Mouse (Mus musculus) ES-Bruce4 (cell line): ENCODE measurements around the gene Ccr7. TPM values are rescaled to one million over a fixed set of nuclear protein-coding genes. Genes with fewer than 3 reads are reported as not detected.

Source experiments
- H3K27ac ChIP-seq: 2 replicates; pipeline ENCODE4 v1.5.1; 2012; ENCODE audit warnings: low read length, inconsistent platforms; ENCODE audit not compliant: insufficient read depth
- H3K27me3 ChIP-seq: 2 replicates; pipeline ENCODE4 v1.6.1; 2012; ENCODE audit warnings: mild to moderate bottlenecking, low read length, inconsistent platforms; ENCODE audit not compliant: control insufficient read depth, poor library complexity, insufficient read depth, severe bottlenecking
- H3K36me3 ChIP-seq: 2 replicates; pipeline ENCODE4 v1.6.1; 2012; ENCODE audit warnings: inconsistent platforms, mild to moderate bottlenecking, low read length, moderate library complexity; ENCODE audit not compliant: control insufficient read depth, poor library complexity, insufficient read depth, severe bottlenecking
- H3K4me1 ChIP-seq: one replicate; pipeline ENCODE4 v1.8.1; 2011; ENCODE audit warnings: low read length; ENCODE audit not compliant: control insufficient read depth, insufficient read depth
- H3K4me3 ChIP-seq: 2 replicates; pipeline ENCODE4 v1.5.1; 2011; ENCODE audit warnings: low read depth, mild to moderate bottlenecking, low read length
- H3K9ac ChIP-seq: 2 replicates; pipeline ENCODE4 v1.6.1; 2012; ENCODE audit warnings: low read depth, mild to moderate bottlenecking, inconsistent platforms; ENCODE audit not compliant: poor library complexity, severe bottlenecking
- H3K9me3 ChIP-seq: replicated peaks from 2 replicates; pipeline ENCODE4 v1.6.1; 2012; ENCODE audit warnings: mild to moderate bottlenecking, low read length, inconsistent platforms; ENCODE audit not compliant: control insufficient read depth, poor library complexity, insufficient read depth, severe bottlenecking
- CTCF ChIP-seq: IDR thresholded peaks from one replicate; pipeline ENCODE4 v1.8.1; 2011; ENCODE audit warnings: low read depth, low read length
- EP300 ChIP-seq: IDR thresholded peaks from 2 replicates; pipeline ENCODE4 v1.6.1; 2011; ENCODE audit warnings: low read depth, low read length; ENCODE audit not compliant: insufficient read depth
- POLR2A ChIP-seq: IDR thresholded peaks from one replicate; pipeline ENCODE4 v1.8.1; 2011; ENCODE audit warnings: low read length; ENCODE audit not compliant: insufficient read depth
- polyA plus RNA-seq: library from polyadenylated mRNA; stranded (reverse); fragments of >200 nt; gene quantifications from 2 replicates; pipeline ENCODE4 v1.2.4, GENCODE M21; 2011; ENCODE audit warnings: low read depth; ENCODE audit not compliant: missing spikeins, insufficient read depth, insufficient read length

Ccr7 gene
- polyA plus RNA-seq, 1 experiment = not detected

DNA sequence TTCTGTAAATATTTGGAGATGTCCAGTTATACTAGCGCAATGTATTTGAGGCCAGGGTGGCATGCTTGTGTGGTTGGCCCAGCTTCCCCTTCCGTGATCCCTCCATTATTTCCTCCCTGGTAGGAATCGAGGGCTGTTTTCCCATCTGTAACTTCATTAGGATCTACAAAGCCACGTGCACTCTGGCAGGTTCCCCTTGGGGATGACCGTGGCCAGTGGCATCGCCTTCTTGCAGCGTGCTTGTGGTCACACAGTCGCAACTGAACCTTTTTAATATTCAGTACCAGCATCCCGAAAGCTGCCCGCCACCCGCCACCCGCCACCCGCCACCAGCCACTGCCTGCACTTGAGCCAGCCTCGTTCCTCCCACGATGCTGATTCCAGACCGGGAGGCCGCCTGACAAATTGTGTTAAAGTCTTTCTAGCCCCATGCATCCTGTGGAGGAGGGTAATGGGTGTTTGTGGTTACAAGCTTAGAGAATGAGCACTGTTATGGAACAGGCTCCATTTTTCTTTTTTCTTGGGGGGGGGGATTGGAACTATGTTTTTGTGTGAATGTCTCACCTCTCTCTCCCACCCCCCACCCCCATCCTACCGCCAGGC is 12.3 kb downstream of the Ccr7 start:
- Histone ChIP-seq H3K27me3 (no peaks in the 10 kb centered on the region), H3K4me1 (peaks cover 19% of the 10 kb centered on the region), H3K27ac (no peak overlapping the region), H3K9ac (no peak overlapping the region), H3K36me3 (no peaks in the 10 kb centered on the region), H3K4me3 (no peak overlapping the region), H3K9me3 (no peaks in the 10 kb centered on the region)
- no peak for TF ChIP-seq POLR2A
- TF ChIP-seq CTCF = no peak
- TF ChIP-seq EP300 = no peak

DNA sequence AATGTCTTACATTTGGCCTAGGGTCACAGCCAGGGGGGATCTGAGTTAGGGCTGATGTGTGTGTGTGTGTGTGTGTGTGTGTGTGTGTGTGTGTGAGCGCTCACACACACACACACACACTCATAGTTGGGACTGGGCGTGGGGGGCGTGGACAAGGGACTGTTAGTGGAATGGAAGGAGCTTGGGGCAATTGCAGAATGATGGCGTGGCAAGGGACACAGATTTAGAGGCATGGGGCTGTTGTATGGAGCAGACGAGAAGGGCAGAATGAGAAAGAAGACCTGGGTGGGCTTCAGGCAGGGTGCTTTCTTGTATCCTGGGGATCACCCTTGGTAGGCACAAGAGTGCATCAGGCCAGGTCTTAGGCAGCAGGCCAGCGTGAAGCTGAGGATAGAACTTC is 12.8 kb downstream of the Ccr7 start:
- Histone ChIP-seq H3K9ac (no peak overlapping the region), H3K27ac (0 out of 2 replicates have a peak overlapping the region, but pooled peaks have one; percentile 26), H3K36me3 (no peaks in the 10 kb centered on the region), H3K4me3 (no peak overlapping the region), H3K9me3 (no peaks in the 10 kb centered on the region), H3K27me3 (no peaks in the 10 kb centered on the region), H3K4me1 (peaks cover 19% of the 10 kb centered on the region)
- TF ChIP-seq POLR2A (no peak), EP300 (no peak), CTCF (no peak)

DNA sequence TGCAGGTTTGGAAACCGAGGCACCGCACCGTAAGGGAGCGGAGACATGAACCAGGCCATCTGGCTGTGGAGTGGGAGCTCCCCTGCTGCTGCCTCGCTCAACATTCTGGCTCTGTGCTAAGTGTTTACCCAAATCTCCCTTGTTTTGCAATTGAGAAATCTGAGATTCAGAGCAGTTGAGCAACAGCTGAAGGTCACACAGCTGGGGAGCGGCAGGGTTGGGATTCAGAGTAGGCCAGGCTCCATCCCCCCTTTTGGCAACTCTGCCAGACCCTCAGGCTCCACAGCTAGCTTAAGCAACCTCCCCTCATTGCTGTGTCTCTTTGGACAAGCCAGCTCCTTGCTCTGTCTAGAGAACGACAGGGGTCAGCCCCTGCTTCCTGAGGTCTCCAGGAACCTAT is 13.3 kb downstream of the Ccr7 start:
- Histone ChIP-seq H3K36me3 (no peaks in the 10 kb centered on the region), H3K4me1 (peaks cover 20% of the 10 kb centered on the region), H3K27me3 (no peaks in the 10 kb centered on the region), H3K4me3 (no peak overlapping the region), H3K9me3 (no peaks in the 10 kb centered on the region), H3K9ac (no peak overlapping the region), H3K27ac (0 out of 2 replicates have a peak overlapping the region, but pooled peaks have one; percentile 26)
- TF ChIP-seq POLR2A (no peak), EP300 (peak; percentile 92)

DNA sequence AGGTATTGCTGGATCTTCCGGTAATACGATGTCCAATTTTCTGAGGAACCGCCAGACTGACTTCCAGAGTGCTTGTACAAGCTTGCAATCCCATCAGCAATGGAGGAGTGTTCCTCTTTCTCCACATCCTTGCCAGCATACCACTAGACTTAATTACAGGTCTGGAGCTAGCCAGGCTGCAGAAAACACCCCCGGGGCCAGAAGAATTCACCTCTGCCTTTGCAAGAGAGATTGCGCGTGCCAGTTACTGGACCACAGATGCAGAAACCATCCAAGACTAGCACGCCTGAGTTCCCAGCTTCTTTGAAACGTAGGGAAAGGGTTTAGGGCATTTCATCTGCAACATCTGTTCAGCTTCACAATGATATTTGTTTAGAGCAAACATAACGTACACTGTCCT is 15.9 kb downstream of the Ccr7 start:
- H3K4me3 ChIP-seq = no peak overlapping the region
- no peak overlapping the region for H3K27ac ChIP-seq
- TF ChIP-seq EP300 = no peak
- TF ChIP-seq CTCF = no peak
- no peaks in the 10 kb centered on the region for H3K27me3 ChIP-seq
- peaks cover 28% of the 10 kb centered on the region for H3K4me1 ChIP-seq
- H3K9ac ChIP-seq = no peak overlapping the region
- H3K36me3 ChIP-seq = no peaks in the 10 kb centered on the region
- no peaks in the 10 kb centered on the region for H3K9me3 ChIP-seq

DNA sequence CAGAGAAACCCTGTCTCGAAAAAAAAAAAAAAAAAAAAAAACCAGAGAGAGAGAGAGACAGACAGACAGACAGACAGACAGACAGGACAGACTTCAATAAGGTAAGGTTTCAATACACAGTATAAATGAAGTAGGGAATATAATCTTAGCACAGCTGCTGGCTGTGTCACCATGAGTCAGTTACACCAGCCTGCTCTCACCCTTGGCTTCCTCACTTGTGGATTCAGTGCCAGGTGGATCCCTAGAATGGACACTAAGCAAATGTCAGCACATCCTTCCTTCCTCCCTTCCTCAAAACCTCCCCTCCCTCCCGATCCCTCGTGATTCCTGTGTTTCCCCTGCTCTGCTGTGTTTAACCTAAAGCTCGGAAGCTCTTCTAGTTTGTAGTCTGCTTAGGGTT is 17.5 kb downstream of the Ccr7 start:
- peaks cover 21% of the 10 kb centered on the region for H3K4me1 ChIP-seq

DNA sequence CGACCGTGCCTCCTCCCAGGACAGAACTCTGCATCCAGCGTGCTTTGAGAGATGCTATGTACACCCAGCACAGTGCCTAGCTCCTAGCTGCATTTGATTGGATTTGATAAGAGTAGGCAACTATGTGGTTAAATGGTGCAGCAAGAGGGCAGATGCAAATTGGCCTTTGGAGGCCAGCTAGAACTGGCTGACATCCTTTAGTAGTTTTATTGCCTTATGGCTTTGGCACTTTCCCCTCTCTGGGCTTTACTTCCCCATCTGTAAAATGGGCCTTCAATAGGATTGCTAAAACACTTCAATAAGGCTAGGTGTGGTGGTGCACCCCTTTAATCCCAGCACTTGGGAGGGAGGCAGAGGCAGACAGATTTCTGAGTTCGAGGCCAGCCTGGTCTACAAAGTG is 17.9 kb downstream of the Ccr7 start:
- H3K9me3 ChIP-seq = no peaks in the 10 kb centered on the region
- no peaks in the 10 kb centered on the region for H3K36me3 ChIP-seq
- H3K4me1 ChIP-seq = peaks cover 17% of the 10 kb centered on the region
- H3K4me3 ChIP-seq = no peak overlapping the region
- H3K9ac ChIP-seq = no peak overlapping the region
- TF ChIP-seq EP300 (no peak), CTCF (no peak)
- H3K27me3 ChIP-seq = no peaks in the 10 kb centered on the region
- no peak overlapping the region for H3K27ac ChIP-seq

More for the DNA sequence above, 17.5 kb downstream of the Ccr7 start:
- H3K4me3 ChIP-seq = no peak overlapping the region
- TF ChIP-seq POLR2A = no peak
- TF ChIP-seq EP300 = no peak
- TF ChIP-seq CTCF = no peak
- no peak overlapping the region for H3K27ac ChIP-seq
- no peaks in the 10 kb centered on the region for H3K9me3 ChIP-seq
- no peaks in the 10 kb centered on the region for H3K27me3 ChIP-seq
- no peak overlapping the region for H3K9ac ChIP-seq
- H3K36me3 ChIP-seq = no peaks in the 10 kb centered on the region
